Mouse (Mus musculus) megakaryocyte, embryonic 14.5 days (primary cell): Measurements from ENCODE around the gene Ablim1. TPM values are rescaled to one million over a fixed set of nuclear protein-coding genes. Genes with fewer than 3 reads are reported as not detected.

Source experiments
- H3K27me3 ChIP-seq: replicated peaks from 2 replicates; pipeline ENCODE3; 2012; ENCODE audit warnings: inconsistent platforms
- H3K36me3 ChIP-seq: replicated peaks from 2 replicates; pipeline ENCODE3; 2012; ENCODE audit warnings: low read length, inconsistent platforms, mixed read lengths
- H3K4me1 ChIP-seq: 2 replicates; pipeline ENCODE4 v1.6.1; 2012; ENCODE audit warnings: inconsistent platforms
- H3K4me3 ChIP-seq: replicated peaks from 2 replicates; pipeline ENCODE3; 2012; ENCODE audit warnings: moderate library complexity, mild to moderate bottlenecking, inconsistent platforms
- H3K9me3 ChIP-seq: 2 replicates; pipeline ENCODE4 v1.6.1; 2012; ENCODE audit warnings: inconsistent platforms
- FLI1 ChIP-seq: IDR thresholded peaks from 2 replicates; pipeline ENCODE4 v1.6.1; 2012; ENCODE audit warnings: low read length, inconsistent platforms, mixed read lengths
- GATA1 ChIP-seq: IDR thresholded peaks from 3 replicates; pipeline ENCODE4 v1.6.1; 2012; ENCODE audit warnings: mixed read lengths, low read length, inconsistent platforms, borderline replicate concordance
- polyA plus RNA-seq: library from polyadenylated mRNA; stranded (reverse); fragments of >175 nt; gene quantifications from 2 replicates; pipeline ENCODE4 v1.2.3, GENCODE M21; 2012; ENCODE audit warnings: low replicate concordance; ENCODE audit not compliant: insufficient read depth

Ablim1 gene
- polyA plus RNA-seq, 1 experiment: 0.17 TPM

- Histone ChIP-seq H3K36me3 (no peaks in the 10 kb centered on the region), H3K27me3 (peaks cover 7% of the 10 kb centered on the region), H3K4me1 (no peaks in the 10 kb centered on the region), H3K4me3 (no peak overlapping the region), H3K9me3 (peaks cover 17% of the 10 kb centered on the region)
- TF ChIP-seq FLI1 (no peak), GATA1 (no peak)
These were observed 259.3 kb downstream of the Ablim1 start for GRCm38 (mm10) chr19:57055215-57056120.

- H3K36me3 ChIP-seq: no peaks in the 10 kb centered on the region
- no peak overlapping the region for H3K4me3 ChIP-seq
- H3K9me3 ChIP-seq: peaks cover 10% of the 10 kb centered on the region
- TF ChIP-seq GATA1: no peak
- no peak for TF ChIP-seq FLI1
- peaks cover 7% of the 10 kb centered on the region for H3K27me3 ChIP-seq
- H3K4me1 ChIP-seq: no peaks in the 10 kb centered on the region
These were observed 261.8 kb downstream of the Ablim1 start for GRCm38 (mm10) chr19:57052959-57053358.

GRCm38 (mm10) chr19:57052016-57052415 is 262.7 kb downstream of the Ablim1 start:
- Histone ChIP-seq H3K9me3 (peaks cover 5% of the 10 kb centered on the region), H3K4me1 (no peaks in the 10 kb centered on the region), H3K4me3 (no peak overlapping the region), H3K36me3 (no peaks in the 10 kb centered on the region), H3K27me3 (peaks cover 7% of the 10 kb centered on the region)
- no peak for TF ChIP-seq FLI1
- no peak for TF ChIP-seq GATA1

GRCm38 (mm10) chr19:57049592-57050090 is 265.1 kb downstream of the Ablim1 start:
- peaks cover 7% of the 10 kb centered on the region for H3K27me3 ChIP-seq
- no peaks in the 10 kb centered on the region for H3K4me1 ChIP-seq
- TF ChIP-seq FLI1 (no peak), GATA1 (no peak)
- no peak overlapping the region for H3K4me3 ChIP-seq
- H3K36me3 ChIP-seq: no peaks in the 10 kb centered on the region
- H3K9me3 ChIP-seq: no peaks in the 10 kb centered on the region

- H3K4me1 ChIP-seq: no peaks in the 10 kb centered on the region
- no peak overlapping the region for H3K4me3 ChIP-seq
- H3K27me3 ChIP-seq: peaks cover 9% of the 10 kb centered on the region
- no peaks in the 10 kb centered on the region for H3K36me3 ChIP-seq
- no peak for TF ChIP-seq FLI1
- no peak for TF ChIP-seq GATA1
- no peaks in the 10 kb centered on the region for H3K9me3 ChIP-seq
These were observed 266.9 kb downstream of the Ablim1 start for GRCm38 (mm10) chr19:57047671-57048320.

- Histone ChIP-seq H3K4me1 (no peaks in the 10 kb centered on the region), H3K4me3 (no peak overlapping the region), H3K36me3 (no peaks in the 10 kb centered on the region), H3K27me3 (peaks cover 4% of the 10 kb centered on the region), H3K9me3 (no peaks in the 10 kb centered on the region)
- TF ChIP-seq GATA1 (no peak), FLI1 (no peak)
These were observed 275.5 kb downstream of the Ablim1 start for GRCm38 (mm10) chr19:57039258-57039657.

- H3K27me3 ChIP-seq: peaks cover 8% of the 10 kb centered on the region
- no peaks in the 10 kb centered on the region for H3K9me3 ChIP-seq
- H3K36me3 ChIP-seq: no peaks in the 10 kb centered on the region
- no peak for TF ChIP-seq FLI1
- no peak for TF ChIP-seq GATA1
- no peaks in the 10 kb centered on the region for H3K4me1 ChIP-seq
- no peak overlapping the region for H3K4me3 ChIP-seq
These were observed 277.9 kb downstream of the Ablim1 start for GRCm38 (mm10) chr19:57036860-57037259.

GRCm38 (mm10) chr19:57031582-57031981 is 283.1 kb downstream of the Ablim1 start:
- Histone ChIP-seq H3K4me3 (no peak overlapping the region), H3K27me3 (peaks cover 23% of the 10 kb centered on the region), H3K9me3 (peaks cover 7% of the 10 kb centered on the region), H3K4me1 (no peaks in the 10 kb centered on the region), H3K36me3 (no peaks in the 10 kb centered on the region)
- TF ChIP-seq GATA1: no peak
- no peak for TF ChIP-seq FLI1

GRCm38 (mm10) chr19:57029461-57029860 is 285.3 kb downstream of the Ablim1 start:
- peaks cover 23% of the 10 kb centered on the region for H3K27me3 ChIP-seq

More at GRCm38 (mm10) chr19:57029461-57029860, 285.3 kb downstream of the Ablim1 start:
- no peaks in the 10 kb centered on the region for H3K4me1 ChIP-seq
- TF ChIP-seq GATA1: no peak
- TF ChIP-seq FLI1: no peak
- no peaks in the 10 kb centered on the region for H3K36me3 ChIP-seq
- H3K9me3 ChIP-seq: peaks cover 18% of the 10 kb centered on the region
- no peak overlapping the region for H3K4me3 ChIP-seq
